Mouse (Mus musculus): ENCODE results near the gene Rbbp4. TPM values are rescaled to one million over a fixed set of nuclear protein-coding genes. Genes with fewer than 3 reads are reported as not detected.

Gene Rbbp4
- total and polyA plus RNA-seq, 3 experiments: 41.4 to 179 (median 73.3) TPM

DNA sequence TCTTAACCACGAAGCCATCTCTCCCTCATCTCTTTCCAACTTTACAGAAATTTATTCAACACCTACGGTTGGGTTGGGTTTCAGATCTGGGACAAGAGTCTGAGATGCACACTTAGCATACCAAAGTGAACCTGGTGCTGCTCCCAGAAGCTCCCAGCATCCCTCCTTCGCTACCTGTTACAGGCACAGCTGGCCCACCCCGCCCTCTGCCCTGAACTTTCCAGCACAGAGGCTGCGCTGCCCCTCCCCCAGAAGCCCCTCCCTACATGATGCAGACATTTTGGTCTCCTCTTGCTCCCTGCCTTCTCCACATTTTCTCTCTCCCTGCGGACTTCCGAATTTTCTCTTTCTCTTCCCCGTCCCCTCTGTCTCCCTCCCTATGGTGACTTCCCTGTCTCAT is 46.0 kb upstream of the Rbbp4 start:
- peaks cover 38% of the 10 kb centered on the region for H3K27me3 ChIP-seq (replicated peaks)
- peaks cover 5% of the 10 kb centered on the region for H3K9me3 ChIP-seq (replicated peaks; ENCODE audit: low read length)
- no peak overlapping the region for H3K9ac ChIP-seq (ENCODE audit: insufficient read depth, low read depth)
- no peaks in the 10 kb centered on the region for H3K79me2 ChIP-seq (replicated peaks; ENCODE audit: control insufficient read depth, extremely low read depth, insufficient read depth, poor library complexity, severe bottlenecking)
- no peak overlapping the region for H3K4me2 ChIP-seq (ENCODE audit: insufficient read depth, low read depth, poor library complexity, severe bottlenecking)
- peaks cover 0 to 6% of the 10 kb centered on the region in 2 experiments; a peak in 1 of 4 replicates for H3K4me1 ChIP-seq (ENCODE audit: control insufficient read depth in 1 of 2, insufficient read depth in 2 of 2)
- dilution Hi-C loops (cut with MboI; ENCODE audit: extremely low pct_ligation_motif_present, extremely low pct_unique_long_range_greater_than_20kb, low sequenced_read_pairs) (no loop called here), in situ Hi-C loops (cut with MboI; ENCODE audit: low pct_ligation_motif_present, low pct_unique_long_range_greater_than_20kb, low sequenced_read_pairs) (no loop called here)
- no peaks in the 10 kb centered on the region for H3K36me3 ChIP-seq (replicated peaks in 1 of 2; ENCODE audit: control insufficient read depth in 1 of 2, insufficient read depth in 1 of 2, low read length in 1 of 2)
- no peak for TF ChIP-seq PAX5 (IDR thresholded peaks at IDR 0.05; ENCODE audit: low read length)
- no peak for TF ChIP-seq EP300 (IDR thresholded peaks at IDR 0.05; ENCODE audit: low read length)
- no peak for TF ChIP-seq CHD1 (IDR thresholded peaks at IDR 0.05; ENCODE audit: low read depth, low read length)
- no peak for TF ChIP-seq POLR2AphosphoS2 (IDR thresholded peaks at IDR 0.05; ENCODE audit: low read depth, low read length)
- TF ChIP-seq USF2 (conservative IDR thresholded peaks at IDR 0.05; ENCODE audit: low read depth, low read length): no peak
- TF ChIP-seq MAX (IDR thresholded peaks at IDR 0.05; ENCODE audit: low read length): no peak
- TF ChIP-seq ZNF384 (IDR thresholded peaks at IDR 0.05; ENCODE audit: low read depth, low read length): no peak
- no peak for TF ChIP-seq MAZ (IDR thresholded peaks at IDR 0.05; ENCODE audit: low read depth, low read length)
- TF ChIP-seq MAFK (IDR thresholded peaks at IDR 0.05; ENCODE audit: insufficient replicate concordance, low read length): no peak
- TF ChIP-seq MEF2A (IDR thresholded peaks at IDR 0.05; ENCODE audit: borderline replicate concordance, low read depth, low read length): no peak
- no peak for DNase-seq (ENCODE audit: extremely low read depth)
- H3K4me3 ChIP-seq (replicated peaks in 1 of 3; ENCODE audit: low read depth in 2 of 3, low read length in 2 of 3, poor library complexity in 1 of 3): no peak overlapping the region
- no peak overlapping the region for H3K27ac ChIP-seq (ENCODE audit: insufficient read depth, low read depth)

DNA sequence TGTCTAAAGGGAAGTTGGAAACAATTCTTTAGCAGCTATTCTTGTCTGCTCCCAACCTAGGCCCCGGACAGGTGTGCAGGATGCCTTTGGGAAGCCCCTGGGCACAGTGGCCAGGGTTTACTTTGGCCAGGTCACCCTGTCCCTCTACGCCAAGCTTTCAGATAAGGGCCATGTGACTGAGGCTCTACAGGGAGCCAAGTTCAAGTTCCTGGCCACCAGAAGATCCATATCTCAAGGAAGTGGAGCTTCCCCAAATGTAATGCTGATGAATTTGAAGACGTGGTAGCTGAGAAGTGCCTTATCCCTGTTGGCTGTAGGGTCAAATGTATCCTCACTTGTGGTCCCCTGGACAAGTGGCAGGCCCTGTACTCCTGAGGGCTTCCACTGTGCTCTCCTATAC is 44.6 kb upstream of the Rbbp4 start:
- H3K79me2 ChIP-seq (replicated peaks; ENCODE audit: control insufficient read depth, extremely low read depth, insufficient read depth, poor library complexity, severe bottlenecking): no peaks in the 10 kb centered on the region
- no peak for DNase-seq (ENCODE audit: extremely low read depth)
- TF ChIP-seq NELFE (IDR thresholded peaks at IDR 0.05; ENCODE audit: low read depth, low read length) (no peak), HCFC1 (IDR thresholded peaks at IDR 0.05; ENCODE audit: low read depth, low read length) (no peak), KAT2A (IDR thresholded peaks at IDR 0.05; ENCODE audit: insufficient replicate concordance, low read length) (no peak), ZNF384 (IDR thresholded peaks at IDR 0.05; ENCODE audit: low read depth, low read length) (no peak), USF1 (IDR thresholded peaks at IDR 0.05; ENCODE audit: low read depth, low read length) (no peak), ELF1 (IDR thresholded peaks at IDR 0.05; ENCODE audit: low read depth, low read length) (no peak), SIN3A (IDR thresholded peaks at IDR 0.05; ENCODE audit: low read length) (no peak), MAX (IDR thresholded peaks at IDR 0.05; ENCODE audit: low read length) (no peak), ZMIZ1 (IDR thresholded peaks at IDR 0.05; ENCODE audit: low read depth, low read length) (no peak), NRF1 (IDR thresholded peaks at IDR 0.05; ENCODE audit: low read depth, low read length) (no peak), MEF2A (IDR thresholded peaks at IDR 0.05; ENCODE audit: borderline replicate concordance, low read depth, low read length) (no peak), TBP (conservative IDR thresholded peaks at IDR 0.05; ENCODE audit: low read depth, low read length) (no peak), JUND (conservative IDR thresholded peaks at IDR 0.05; ENCODE audit: low read depth, low read length) (no peak), POLR2A (IDR thresholded peaks at IDR 0.05; ENCODE audit: low read depth, low read length) (no peak), IRF4 (IDR thresholded peaks at IDR 0.05; ENCODE audit: low read depth, low read length) (no peak), ETS1 (conservative IDR thresholded peaks at IDR 0.05; ENCODE audit: low read depth, low read length) (no peak), MYC (IDR thresholded peaks at IDR 0.05; ENCODE audit: low read depth, low read length) (no peak), MAFK (IDR thresholded peaks at IDR 0.05; ENCODE audit: insufficient replicate concordance, low read length) (no peak), MAZ (IDR thresholded peaks at IDR 0.05; ENCODE audit: low read depth, low read length) (no peak)
- H3K4me1 ChIP-seq (ENCODE audit: control insufficient read depth in 1 of 2, insufficient read depth in 2 of 2): peaks cover 0 to 6% of the 10 kb centered on the region in 2 experiments; a peak in 1 of 4 replicates
- peaks cover 10% of the 10 kb centered on the region for H3K9me3 ChIP-seq (replicated peaks; ENCODE audit: low read length)
- H3K4me3 ChIP-seq (replicated peaks in 1 of 3; ENCODE audit: low read depth in 2 of 3, low read length in 2 of 3, poor library complexity in 1 of 3): no peak overlapping the region
- no peaks in the 10 kb centered on the region for H3K36me3 ChIP-seq (replicated peaks in 1 of 2; ENCODE audit: control insufficient read depth in 1 of 2, insufficient read depth in 1 of 2, low read length in 1 of 2)
- no peak overlapping the region for H3K9ac ChIP-seq (ENCODE audit: insufficient read depth, low read depth)
- H3K27ac ChIP-seq (ENCODE audit: insufficient read depth, low read depth): no peak overlapping the region
- H3K27me3 ChIP-seq (replicated peaks): peaks cover 40% of the 10 kb centered on the region
- dilution Hi-C loops (cut with MboI; ENCODE audit: extremely low pct_ligation_motif_present, extremely low pct_unique_long_range_greater_than_20kb, low sequenced_read_pairs): no loop called here
- in situ Hi-C loops (cut with MboI; ENCODE audit: low pct_ligation_motif_present, low pct_unique_long_range_greater_than_20kb, low sequenced_read_pairs): no loop called here
- H3K4me2 ChIP-seq (ENCODE audit: insufficient read depth, low read depth, poor library complexity, severe bottlenecking): no peak overlapping the region

All from CH12.LX (cell line).